Mouse (Mus musculus) right cerebral cortex, postnatal 10 days (tissue): ENCODE measurements at regions not wholly inside any gene's neighbourhood (a gene's known extent, or its start where the extent isn't known, plus 50 kb on each side); places are given as distances from the start of the nearest gene placed in this dataset.

Experiments used
- DNase-seq, 2 experiments: peaks; one replicate each; pipeline ENCODE4 v3.0.0; 2021; ENCODE audit warnings: low spot score in 2 of 2

- DNase-seq: no peak
Measured at GRCm38 (mm10) chr6:147315207-147315606, 51.2 kb upstream of the Pthlh start.
